Mouse (Mus musculus) stomach, embryonic 16.5 days (tissue): ENCODE data around the gene Prss16. TPM values are rescaled to one million over a fixed set of nuclear protein-coding genes. Genes with fewer than 3 reads are reported as not detected.

Experiments used
- ATAC-seq: fragments of 200-750 bp; cut with Nextera tagmentation; 2 replicates; pipeline ENCODE4 v1.8.0; 2017; ENCODE audit warnings: moderate number of reproducible peaks, moderate TSS enrichment; ENCODE audit not compliant: insufficient read depth, low FRiP score
- H3K27ac ChIP-seq: fragments of 300-500 bp; sonication (generic); 2 replicates; pipeline ENCODE4 v1.5.1; 2014; ENCODE audit warnings: low read length
- H3K27me3 ChIP-seq: fragments of 300-500 bp; sonication (generic); 2 replicates; pipeline ENCODE4 v1.6.1; 2014; ENCODE audit warnings: low read length, control low read depth, mixed read lengths; ENCODE audit not compliant: control insufficient read depth, insufficient read depth
- H3K36me3 ChIP-seq: fragments of 300-500 bp; sonication (generic); 2 replicates; pipeline ENCODE4 v1.6.1; 2014; ENCODE audit warnings: low read length; ENCODE audit not compliant: control insufficient read depth, insufficient read depth
- H3K4me1 ChIP-seq: fragments of 300-500 bp; sonication (generic); 2 replicates; pipeline ENCODE4 v1.6.1; 2014; ENCODE audit warnings: low read length, control low read depth, mixed read lengths; ENCODE audit not compliant: control insufficient read depth, insufficient read depth
- H3K4me2 ChIP-seq: fragments of 300-500 bp; sonication (generic); 2 replicates; pipeline ENCODE4 v1.6.1; 2014; ENCODE audit warnings: low read depth, low read length, mixed read lengths
- H3K4me3 ChIP-seq: fragments of 300-500 bp; sonication (generic); replicated peaks from 2 replicates; pipeline ENCODE4 v1.5.1; 2014; ENCODE audit warnings: mild to moderate bottlenecking, low read length
- H3K9ac ChIP-seq: fragments of 300-500 bp; sonication (generic); 2 replicates; pipeline ENCODE4 v1.6.1; 2014; ENCODE audit warnings: low read length
- H3K9me3 ChIP-seq: fragments of 300-500 bp; sonication (generic); replicated peaks from 2 replicates; pipeline ENCODE4 v1.6.1; 2016; ENCODE audit warnings: low read length, control low read depth; ENCODE audit not compliant: control insufficient read depth
- WGBS: fragments of 180-500 bp; shearing (Covaris S2); extraction: QIAGEN DNeasy Blood & Tissue Kit; methylation state at CpG from one replicate; pipeline ENCODE4 v1.1.7; 2014; 5-methylcytosine and 5-hydroxymethylcytosine counted together
- polyA plus RNA-seq: library from polyadenylated mRNA; unstranded; fragments of >200 nt; fragmentation: Nextera tagmentation; extraction: Ambion mirVana; gene quantifications from 2 replicates; pipeline ENCODE4 v1.2.1, GENCODE M21; 2015

Prss16 gene
- polyA plus RNA-seq, 1 experiment from 2014 or later = 0.92 TPM

DNA sequence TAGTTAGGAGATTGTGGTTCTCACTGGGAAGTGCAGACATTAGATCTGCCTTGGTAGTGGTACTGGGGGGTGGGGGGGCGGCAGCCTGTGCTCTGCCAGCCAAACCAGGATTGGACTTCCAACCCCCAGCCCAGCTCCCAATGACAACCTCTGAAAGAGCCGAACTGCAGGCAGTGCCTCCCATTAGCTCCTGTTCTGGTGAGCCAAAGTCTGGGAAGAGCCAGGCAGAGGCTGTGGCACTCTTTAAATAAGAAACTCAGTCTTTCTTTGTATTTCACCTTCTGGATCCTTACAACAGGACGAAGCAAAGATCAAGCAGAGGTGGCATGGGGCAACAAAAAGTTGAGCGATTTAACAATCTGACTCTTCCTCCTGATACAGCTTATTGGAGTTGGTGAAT, 10.4 kb downstream of the Prss16 start:
- Histone ChIP-seq H3K4me2 (no peak overlapping the region), H3K9me3 (no peaks in the 10 kb centered on the region), H3K4me1 (peaks cover 12% of the 10 kb centered on the region; the same call in 1 of the 2 replicates), H3K9ac (no peak overlapping the region), H3K27ac (no peak overlapping the region), H3K27me3 (peaks cover 90% of the 10 kb centered on the region), H3K4me3 (no peak overlapping the region), H3K36me3 (no peaks in the 10 kb centered on the region)
- ATAC-seq = no peak
- WGBS = 33% methylated on average over 4 of the region's 4 CpGs

DNA sequence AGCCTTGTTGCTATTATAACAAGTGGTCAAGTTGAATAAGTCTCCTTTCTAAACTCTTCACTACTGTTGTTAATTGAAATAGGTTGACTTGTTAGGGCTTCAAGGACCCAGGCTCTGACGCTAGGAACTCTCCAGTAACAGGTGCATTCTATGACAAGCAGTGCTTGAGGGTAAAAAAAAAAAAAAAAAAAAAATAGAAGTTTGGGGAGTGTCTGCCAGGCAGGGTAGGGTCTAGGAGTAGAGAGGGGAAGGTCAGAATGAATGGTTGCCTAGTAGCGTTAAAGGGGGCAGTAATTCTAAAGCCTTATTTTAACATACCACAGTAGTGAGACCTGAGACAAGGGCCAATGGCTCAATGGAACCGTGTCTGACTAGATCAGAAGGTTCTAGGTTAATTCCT, 11.1 kb downstream of the Prss16 start:
- no peak overlapping the region for H3K27ac ChIP-seq
- H3K4me3 ChIP-seq = no peak overlapping the region
- peaks cover 12% of the 10 kb centered on the region; the same call in 1 of the 2 replicates for H3K4me1 ChIP-seq
- no peak for ATAC-seq
- no peaks in the 10 kb centered on the region for H3K36me3 ChIP-seq
- H3K9ac ChIP-seq = no peak overlapping the region
- H3K27me3 ChIP-seq = peaks cover 89% of the 10 kb centered on the region
- H3K4me2 ChIP-seq = no peak overlapping the region
- H3K9me3 ChIP-seq = no peaks in the 10 kb centered on the region
- 25% methylated on average over 3 of the region's 3 CpGs for WGBS

DNA sequence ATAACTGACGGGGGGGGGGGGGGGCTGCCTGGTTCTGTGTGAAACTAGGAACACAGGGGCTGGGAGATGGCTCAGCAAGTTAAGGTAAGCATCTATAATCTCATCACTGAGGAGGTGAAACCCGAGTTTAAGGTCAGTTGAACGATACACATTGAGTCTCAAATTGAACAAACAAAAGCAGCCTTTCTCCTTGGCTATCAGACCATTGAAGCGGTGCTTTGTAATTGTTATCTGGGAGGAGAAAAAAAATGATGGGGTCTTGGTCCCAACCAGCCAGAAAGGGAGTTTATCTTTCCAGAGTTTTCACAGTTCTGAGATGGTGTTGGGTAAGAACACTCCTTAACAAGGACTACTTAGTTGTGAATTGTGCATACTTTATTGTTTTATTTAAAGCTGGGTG, 11.7 kb downstream of the Prss16 start:
- H3K9ac ChIP-seq = no peak overlapping the region
- H3K27me3 ChIP-seq = peaks cover 83% of the 10 kb centered on the region
- H3K36me3 ChIP-seq = no peaks in the 10 kb centered on the region
- peaks cover 12% of the 10 kb centered on the region; the same call in 1 of the 2 replicates for H3K4me1 ChIP-seq
- H3K27ac ChIP-seq = no peak overlapping the region
- no peak overlapping the region for H3K4me2 ChIP-seq
- no peaks in the 10 kb centered on the region for H3K9me3 ChIP-seq
- no peak overlapping the region for H3K4me3 ChIP-seq
- ATAC-seq = no peak
- 11% methylated on average over 4 of the region's 4 CpGs for WGBS

DNA sequence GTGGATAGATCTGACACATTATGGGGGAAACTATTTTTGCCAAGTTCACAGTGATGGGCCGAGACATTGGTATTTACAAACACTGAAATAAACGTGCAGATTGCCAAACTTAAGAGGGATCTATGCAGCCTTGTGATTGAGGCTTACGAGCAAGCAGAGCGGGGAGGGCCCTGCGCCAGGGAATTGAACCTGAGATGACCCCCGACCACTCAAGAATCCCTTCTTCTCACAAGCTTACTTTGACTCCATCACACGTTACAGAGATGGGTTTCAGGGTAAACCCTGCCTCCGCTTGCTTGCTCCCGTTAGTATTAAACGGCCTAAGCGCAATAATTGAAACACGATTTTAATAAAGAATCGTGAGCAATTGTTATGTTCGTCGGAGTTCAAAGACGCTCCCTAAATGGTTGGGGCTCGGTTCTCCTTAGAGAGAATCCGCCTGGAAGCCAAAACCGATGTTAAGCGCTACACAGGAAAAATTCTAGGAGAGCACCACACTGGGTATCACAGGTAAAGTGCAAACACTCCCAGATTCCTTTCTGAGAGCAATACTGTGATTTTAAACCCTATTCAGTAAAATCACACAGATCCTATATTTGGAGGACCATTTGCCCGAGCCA, 12.2 kb downstream of the Prss16 start:
- H3K9me3 ChIP-seq = no peaks in the 10 kb centered on the region
- peaks cover 78% of the 10 kb centered on the region for H3K27me3 ChIP-seq
- H3K27ac ChIP-seq = no peak overlapping the region
- peak overlapping the region; percentile 70 for H3K4me2 ChIP-seq
- peak overlapping the region; percentile 30 for H3K4me3 ChIP-seq
- H3K4me1 ChIP-seq = peaks cover 12% of the 10 kb centered on the region; the same call in 1 of the 2 replicates
- H3K36me3 ChIP-seq = no peaks in the 10 kb centered on the region
- 2% methylated on average over 21 of the region's 21 CpGs for WGBS
- no peak overlapping the region for H3K9ac ChIP-seq
- ATAC-seq = no peak

DNA sequence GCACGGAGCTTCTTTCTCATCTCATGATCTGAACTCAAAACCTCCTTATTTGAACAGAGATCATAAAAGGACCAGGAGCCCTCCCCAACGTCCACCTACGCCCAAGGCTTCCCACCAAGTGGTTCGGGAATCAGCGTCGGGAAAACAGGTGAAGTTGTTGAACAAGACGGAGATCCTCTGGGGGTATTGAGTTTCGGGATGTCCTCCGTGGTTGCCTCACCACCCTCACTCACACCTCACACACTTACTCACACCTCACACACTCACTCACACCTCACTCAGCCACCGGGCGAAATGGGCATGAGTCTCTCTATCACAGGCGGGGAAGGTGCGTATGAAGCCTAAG, 12.7 kb downstream of the Prss16 start:
- Histone ChIP-seq H3K27ac (no peak overlapping the region), H3K9me3 (no peaks in the 10 kb centered on the region), H3K4me1 (peaks cover 12% of the 10 kb centered on the region; the same call in 1 of the 2 replicates), H3K27me3 (peaks cover 75% of the 10 kb centered on the region), H3K9ac (no peak overlapping the region), H3K36me3 (no peaks in the 10 kb centered on the region), H3K4me3 (peak overlapping the region; percentile 30), H3K4me2 (peak overlapping the region; percentile 70)
- ATAC-seq = no peak
- 3% methylated on average over 13 of the region's 13 CpGs for WGBS

DNA sequence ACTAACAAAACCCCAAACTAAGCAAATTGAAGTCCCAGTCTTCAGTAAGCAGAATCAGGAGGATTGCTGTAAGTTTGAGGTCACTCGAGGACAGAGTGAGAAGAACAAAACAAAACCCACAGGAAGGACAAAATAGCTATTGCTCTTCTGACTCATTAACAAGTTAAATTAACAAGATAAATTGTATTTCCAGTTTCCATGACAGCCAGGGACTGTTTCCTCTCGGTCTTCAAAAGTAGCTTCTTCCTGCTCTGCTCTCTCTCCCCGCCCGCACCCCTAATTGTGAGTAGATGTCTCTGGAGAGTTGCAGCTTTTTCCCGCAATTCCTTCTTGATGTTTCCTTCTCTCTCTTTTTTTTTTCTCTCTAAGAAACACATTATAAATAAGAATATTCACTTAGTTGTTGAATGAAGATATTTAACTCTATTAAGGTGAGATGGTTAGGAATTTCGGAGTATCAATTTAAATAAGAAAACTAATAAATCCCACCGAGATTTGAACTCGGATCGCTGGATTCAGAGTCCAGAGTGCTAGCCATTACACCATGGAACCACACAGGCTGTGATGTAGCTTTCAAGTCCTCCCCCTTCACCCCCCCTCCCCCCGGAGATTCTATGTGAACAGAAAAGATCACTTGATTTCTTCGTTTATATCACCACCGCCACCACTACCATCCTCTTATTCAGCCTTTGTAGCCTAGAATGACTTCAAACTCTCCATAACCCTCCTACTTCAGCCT, 13.3 kb downstream of the Prss16 start:
- H3K4me2 ChIP-seq = peak overlapping the region; percentile 70
- no peak overlapping the region for H3K9ac ChIP-seq
- peaks cover 69% of the 10 kb centered on the region for H3K27me3 ChIP-seq
- H3K4me1 ChIP-seq = peaks cover 12% of the 10 kb centered on the region; the same call in 1 of the 2 replicates
- H3K36me3 ChIP-seq = no peaks in the 10 kb centered on the region
- ATAC-seq = no peak
- H3K4me3 ChIP-seq = peak overlapping the region; percentile 47
- WGBS = 7% methylated on average over 12 of the region's 12 CpGs
- H3K9me3 ChIP-seq = 0 out of 2 replicates have a peak, but pooled peaks cover 3% of the 10 kb centered on the region
- H3K27ac ChIP-seq = no peak overlapping the region

DNA sequence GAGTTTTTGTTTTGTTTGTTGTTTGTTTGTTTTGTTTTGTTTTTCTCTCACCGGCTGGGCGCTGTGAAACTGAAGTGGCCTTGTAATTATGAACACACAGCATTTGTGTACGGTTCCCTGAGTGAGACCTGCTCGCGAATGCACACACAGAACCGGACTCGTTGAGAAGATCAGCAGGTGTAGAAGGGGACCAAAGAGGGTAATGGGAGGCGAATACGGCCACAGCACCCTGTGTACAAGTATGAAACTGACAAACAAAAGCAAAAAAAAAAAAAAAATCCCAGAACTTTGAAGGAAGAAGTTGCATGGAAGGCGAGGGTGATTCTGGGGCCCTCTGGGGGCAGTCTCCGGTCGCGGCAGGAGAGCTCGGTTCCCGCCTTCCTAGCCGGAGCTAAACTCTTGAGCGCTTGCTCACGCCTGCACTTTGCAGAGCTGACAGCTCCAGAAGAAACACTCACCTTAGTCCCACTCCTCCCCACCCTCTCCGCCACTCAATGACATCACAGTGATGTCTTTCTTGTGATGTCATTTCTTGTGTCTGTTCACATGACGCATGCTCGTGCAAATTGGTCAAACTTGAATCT, 14.1 kb downstream of the Prss16 start:
- Histone ChIP-seq H3K4me2 (peak overlapping the region; percentile 70), H3K4me1 (peaks cover 12% of the 10 kb centered on the region; the same call in 1 of the 2 replicates), H3K9me3 (0 out of 2 replicates have a peak, but pooled peaks cover 4% of the 10 kb centered on the region), H3K27ac (no peak overlapping the region), H3K27me3 (peaks cover 62% of the 10 kb centered on the region), H3K9ac (peak overlapping the region; percentile 46; the same call in 1 of the 2 replicates), H3K36me3 (no peaks in the 10 kb centered on the region), H3K4me3 (peak overlapping the region; percentile 47)
- ATAC-seq = peak; percentile 62; the same call in 1 of the 2 replicates
- 1% methylated on average over 21 of the region's 21 CpGs for WGBS

DNA sequence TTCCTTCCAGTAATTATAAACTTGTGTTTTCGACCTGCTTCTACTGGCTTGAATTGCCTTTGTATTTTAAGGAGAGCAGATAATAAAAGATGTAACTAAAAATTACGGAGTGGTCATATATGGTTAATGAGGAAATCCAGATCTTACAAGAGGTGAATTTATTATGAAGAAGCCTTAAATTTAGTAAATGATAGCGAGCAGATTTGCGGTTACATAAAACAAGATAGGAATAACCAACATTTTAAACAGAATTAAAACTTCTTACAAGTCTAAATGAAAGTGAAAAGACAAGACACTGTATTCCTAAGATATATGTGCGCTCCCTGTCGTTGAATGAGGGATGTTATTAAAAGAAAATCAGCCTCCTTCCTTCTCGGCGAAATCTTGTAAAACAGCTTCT, 14.6 kb downstream of the Prss16 start:
- peaks cover 57% of the 10 kb centered on the region for H3K27me3 ChIP-seq
- H3K9me3 ChIP-seq = 0 out of 2 replicates have a peak, but pooled peaks cover 4% of the 10 kb centered on the region
- WGBS = 6% methylated on average over 8 of the region's 8 CpGs
- ATAC-seq = no peak
- H3K4me3 ChIP-seq = peak overlapping the region; percentile 47
- H3K9ac ChIP-seq = peak overlapping the region; percentile 46; the same call in 1 of the 2 replicates
- no peak overlapping the region for H3K27ac ChIP-seq
- peak overlapping the region; percentile 70 for H3K4me2 ChIP-seq
- peaks cover 12% of the 10 kb centered on the region; the same call in 1 of the 2 replicates for H3K4me1 ChIP-seq
- H3K36me3 ChIP-seq = no peaks in the 10 kb centered on the region
